Mouse (Mus musculus): ENCODE measurements around the gene Trim44.
A peak's percentile ranks its signal among the peaks of the same experiment; 100 is the strongest.

Gene Trim44

DNA sequence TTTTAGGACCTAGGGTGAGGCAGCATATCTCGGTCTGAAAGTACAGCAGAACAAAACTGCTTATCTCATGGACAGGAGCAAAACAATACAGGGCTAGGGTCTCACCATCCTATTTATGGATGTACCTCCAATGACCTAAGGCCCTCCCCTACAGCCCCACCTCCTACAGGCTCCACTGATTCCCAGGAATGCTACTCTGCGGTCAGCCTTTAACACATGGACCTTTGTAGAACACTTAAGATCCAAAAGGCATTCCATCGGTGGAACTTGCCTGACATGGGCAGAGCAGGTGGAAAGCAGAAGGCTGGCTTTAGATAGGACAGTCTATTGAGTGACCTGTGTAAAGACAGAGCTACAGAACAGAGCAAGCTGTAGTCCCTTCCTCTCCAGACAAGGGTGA lies 120.3 kb downstream of the Trim44 start:
- no peak for DNase-seq

DNA sequence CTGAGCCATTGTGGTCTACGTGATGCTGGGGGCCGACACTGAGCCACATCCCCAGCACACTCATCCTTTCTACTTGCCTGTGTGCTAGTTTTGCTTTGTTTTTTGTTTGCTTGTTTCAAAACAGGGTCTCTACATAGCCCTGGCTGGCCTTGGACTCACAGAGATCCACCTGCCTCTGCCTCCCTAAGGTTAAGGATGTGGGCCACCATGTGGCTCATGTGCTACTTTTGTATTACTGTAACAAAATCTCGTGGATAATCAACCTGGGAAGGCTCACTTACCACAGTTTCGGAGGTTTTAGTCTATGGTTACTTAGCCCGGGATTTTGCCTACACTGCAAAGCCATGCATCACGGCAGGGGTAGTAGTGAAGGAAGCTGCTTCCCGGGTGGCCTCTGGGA lies 125.5 kb downstream of the Trim44 start:
- no peak for DNase-seq

DNA sequence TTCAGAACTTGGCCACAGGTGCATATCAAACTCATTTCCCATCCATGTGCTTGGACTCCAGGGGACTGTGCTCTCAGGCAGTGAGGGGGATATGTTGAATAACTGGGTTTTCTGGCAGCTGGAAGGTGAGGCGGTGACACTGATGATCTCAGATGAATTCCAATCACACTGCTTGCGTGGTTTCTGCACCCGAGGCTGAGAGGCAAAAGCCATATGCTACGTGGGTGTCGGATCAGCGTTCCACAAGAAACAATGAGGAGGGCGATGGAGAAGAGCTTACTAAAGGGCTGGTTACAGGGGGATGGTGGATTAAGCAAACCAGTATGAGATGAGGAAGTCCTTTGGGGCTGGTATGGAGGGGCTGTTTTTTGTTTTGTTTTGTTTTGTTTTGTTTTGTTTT lies 127.8 kb downstream of the Trim44 start:
- DNase-seq = no peak

DNA sequence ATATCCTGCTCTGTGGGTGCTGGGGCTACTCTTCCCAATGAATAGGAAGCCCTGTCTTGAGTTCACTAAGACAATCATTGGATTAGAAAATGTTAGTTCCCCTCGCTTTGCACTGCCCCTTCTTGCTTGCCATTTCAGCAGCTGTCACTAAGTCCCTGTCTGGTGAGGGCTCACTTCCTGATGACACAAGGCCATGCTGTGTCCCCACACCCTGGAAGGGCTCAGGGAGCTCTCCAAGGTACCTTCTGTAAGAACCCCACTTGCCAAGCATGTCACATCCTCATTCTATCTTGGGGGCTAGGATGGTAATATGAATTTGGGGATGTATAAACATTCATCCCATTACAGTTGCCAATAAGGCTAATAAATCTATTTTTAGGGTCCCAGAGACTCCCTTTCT lies 129.7 kb downstream of the Trim44 start:
- no peak for DNase-seq

DNA sequence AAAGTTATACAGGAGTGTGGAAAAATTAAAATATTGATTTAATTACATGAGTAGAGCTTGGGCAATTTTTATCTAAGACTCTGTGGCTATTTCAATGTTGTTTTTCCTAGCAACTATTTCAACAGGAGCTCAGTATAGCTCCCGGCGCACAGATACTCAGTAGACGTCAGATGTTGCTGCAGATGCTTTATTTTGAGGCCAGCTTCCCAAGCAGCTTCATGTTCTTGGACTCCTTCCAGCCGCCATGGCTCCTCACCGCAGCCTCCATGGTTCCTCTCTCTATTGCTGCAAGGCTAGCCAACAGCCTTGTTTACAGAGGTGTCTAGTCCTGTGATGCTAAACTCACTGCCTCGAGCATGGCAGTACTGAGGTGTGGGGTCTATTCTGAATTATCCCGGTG lies 134.3 kb downstream of the Trim44 start:
- DNase-seq = no peak

DNA sequence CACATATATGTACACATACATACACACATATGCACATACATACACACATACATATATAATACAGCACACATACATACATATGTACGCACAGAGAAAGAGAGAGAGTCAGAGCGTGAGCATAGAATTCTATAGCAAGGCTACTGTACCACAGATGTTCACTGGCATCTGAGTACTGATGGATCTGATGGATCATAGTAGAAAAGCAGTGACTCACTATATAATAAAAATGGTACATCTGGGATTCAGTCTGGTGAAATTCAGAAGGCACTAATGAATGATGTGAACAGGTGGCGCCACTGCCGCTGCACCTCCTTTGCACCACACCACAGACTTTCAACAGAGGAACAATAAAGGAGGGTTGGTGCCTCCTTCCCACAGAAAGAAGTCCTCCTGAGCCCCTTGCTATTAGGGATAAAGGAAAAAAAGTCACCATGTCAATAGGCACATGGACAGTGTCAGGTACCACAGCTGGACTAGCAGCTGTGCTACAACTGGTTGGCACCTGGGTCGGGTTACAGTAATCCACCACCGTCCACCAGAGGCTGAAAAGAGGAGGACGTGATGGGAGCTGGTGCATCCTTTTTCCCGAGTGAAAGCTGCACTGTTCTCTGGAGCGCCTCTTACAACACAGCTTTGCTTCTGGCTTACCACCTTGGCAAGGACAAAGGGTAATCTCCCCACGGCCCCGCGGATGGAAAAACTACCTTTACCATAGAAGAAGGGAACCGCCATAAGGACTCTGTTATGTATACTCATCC lies 139.9 kb downstream of the Trim44 start:
- DNase-seq = no peak

DNA sequence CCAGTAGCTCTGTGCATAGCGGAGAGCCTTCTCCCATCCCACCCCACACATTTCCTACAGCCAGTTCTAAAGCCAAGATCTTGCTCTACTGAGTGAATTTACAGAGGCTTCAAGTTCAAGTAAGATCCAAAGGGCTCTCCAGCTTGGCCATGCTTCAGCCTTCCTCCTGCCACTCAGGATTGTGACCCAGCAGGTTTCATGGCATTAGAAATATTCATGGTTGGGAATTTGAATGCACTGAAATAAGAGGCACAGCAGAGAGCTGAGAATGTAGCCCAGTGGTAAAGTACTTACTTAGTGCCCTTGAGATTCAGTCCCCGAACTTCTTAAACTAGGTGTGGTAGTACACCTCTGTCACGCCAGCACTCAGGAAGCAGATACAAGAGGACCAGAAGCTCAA lies 140.7 kb downstream of the Trim44 start:
- peak; percentile 62 for DNase-seq

DNA sequence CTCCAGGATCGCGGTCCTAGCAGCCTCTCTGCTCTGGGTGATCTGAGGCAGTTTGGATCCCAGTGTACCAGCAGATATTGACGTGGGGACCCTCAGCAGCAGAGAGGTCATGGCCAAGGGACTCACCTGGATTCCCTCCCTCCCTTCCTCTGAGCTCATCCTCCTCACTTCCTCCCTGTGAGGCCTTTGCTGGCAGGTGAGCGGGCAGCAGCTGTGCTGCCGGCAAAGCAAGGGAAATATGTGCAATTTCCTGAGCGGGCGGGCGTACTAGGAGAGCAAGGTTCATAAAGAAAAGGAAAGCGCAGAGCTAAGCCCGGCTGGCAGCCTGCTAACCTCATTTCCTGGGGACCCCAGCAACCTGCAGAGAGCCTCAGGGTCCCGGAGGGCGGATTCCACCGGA lies 148.5 kb downstream of the Trim44 start:
- DNase-seq = no peak

DNA sequence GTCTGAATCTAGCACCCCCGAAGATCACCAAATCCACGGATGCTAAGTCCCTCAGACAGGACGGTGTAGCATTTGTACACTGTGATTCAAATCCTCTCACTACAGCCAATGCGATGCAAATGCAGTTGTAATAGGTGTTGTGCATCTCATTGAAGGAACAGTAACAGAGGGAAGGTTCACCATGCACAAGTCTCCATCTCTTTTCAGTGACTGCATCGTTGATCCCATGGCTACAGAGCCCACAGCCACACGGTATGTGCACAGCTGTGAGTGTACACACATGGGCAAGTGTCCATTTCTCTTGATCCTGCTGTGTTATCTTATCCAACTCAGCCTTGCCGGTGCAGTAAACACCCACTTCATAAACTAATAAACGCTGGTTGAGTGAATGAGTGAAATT lies 148.9 kb downstream of the Trim44 start:
- DNase-seq = no peak

DNA sequence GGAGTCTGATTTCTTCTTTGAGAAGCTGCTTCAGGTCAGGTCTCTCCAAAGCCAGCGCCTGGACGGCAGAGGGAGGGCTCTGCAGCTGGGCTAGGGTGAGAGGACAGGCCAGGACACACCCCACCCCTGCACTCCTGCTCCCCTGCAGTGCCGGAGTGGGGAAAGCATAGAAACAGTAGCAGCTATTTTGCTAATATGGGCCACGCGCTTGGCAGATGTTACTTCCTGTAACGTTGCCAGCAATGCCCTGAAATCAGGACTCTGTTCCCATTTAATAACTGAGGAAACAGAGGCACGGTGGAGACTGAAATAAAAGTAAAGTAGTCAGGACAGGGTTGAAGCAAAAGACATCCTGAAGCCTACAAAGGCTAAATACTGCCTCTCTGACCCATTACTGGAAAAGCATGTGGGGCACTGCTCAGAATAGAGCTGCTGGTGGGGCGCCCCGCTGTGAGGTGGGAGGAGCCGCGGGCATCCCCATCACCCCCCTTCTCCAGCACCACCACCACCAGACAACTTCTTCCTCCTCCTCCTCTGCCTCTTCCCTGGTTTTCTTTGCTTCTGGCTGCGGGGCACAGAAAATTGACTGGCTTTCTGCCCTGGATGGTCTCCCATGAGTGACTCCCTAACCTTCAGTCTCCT lies 149.5 kb downstream of the Trim44 start:
- DNase-seq = peak; percentile 10

DNA sequence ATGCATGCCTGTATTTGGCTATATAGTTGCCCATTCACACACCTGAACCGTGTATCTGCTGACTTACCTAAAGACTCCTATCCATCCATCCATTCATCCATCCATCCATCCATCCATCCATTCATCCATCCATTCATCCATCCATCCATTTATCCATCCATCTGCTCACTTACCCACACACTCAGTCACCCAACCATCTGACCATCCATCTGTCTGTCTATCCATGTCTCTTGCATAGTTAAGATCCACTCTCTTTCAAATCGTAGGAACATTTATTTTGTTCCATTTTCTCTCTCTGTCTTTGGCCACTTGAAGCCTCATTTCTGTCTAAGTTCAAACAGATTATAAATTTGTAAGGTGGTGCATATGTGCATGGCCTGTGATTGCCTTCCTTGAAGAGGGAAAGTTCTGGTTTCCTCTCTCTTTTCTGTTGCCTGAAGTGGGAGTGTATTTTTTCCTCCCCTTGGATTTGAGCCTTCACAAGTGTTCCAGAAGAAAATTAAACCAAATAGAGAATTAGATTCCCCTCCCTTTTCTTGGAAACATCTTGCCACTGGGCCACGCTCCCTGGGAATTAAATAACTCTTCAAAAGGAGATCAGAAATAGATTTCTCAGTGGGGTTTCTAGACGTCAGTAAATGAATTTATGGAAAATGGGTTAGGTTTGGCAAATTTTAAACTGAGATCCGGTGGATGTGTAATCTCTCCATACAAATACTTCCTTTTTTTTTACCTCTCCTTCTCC lies 150.9 kb downstream of the Trim44 start:
- DNase-seq = no peak

DNA sequence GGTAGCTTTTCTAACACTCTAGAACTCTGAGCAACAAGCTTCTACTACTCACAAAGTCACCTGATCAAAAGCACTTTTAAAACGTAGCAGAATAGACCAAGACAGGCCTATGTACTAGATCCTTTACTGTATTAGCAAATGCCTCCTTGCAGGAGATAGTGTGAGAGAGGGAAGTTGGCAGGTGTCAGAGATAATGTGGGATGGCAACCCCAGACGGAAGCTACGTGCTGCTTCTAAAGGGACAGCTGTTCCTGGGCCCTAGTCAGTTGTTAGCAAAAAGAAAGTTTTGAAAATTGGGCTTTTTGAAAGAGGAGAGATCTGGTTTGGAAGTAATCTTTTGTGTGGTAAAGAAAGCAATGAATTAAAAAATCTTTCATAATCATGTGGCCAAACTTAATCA lies 151.5 kb downstream of the Trim44 start:
- DNase-seq = no peak

DNA sequence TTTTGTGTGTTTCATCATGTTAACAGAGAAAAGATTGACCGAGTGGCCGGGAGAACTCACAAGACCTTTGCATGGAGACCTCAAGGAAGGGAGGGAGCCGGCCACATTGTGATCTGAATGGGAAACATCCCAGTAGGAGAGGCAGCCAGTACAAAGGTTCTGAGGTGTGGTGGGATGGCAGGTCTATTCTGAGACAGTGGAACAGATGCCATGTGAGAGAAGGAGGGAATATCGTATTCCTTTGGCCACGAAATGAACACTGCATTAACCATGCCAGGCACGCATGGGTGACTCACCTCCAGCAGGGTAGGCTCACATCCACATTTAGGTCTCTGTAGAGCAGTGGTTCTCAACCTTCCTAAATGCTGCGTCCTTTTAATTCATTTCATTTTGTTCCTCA lies 154.4 kb downstream of the Trim44 start:
- DNase-seq = no peak

DNA sequence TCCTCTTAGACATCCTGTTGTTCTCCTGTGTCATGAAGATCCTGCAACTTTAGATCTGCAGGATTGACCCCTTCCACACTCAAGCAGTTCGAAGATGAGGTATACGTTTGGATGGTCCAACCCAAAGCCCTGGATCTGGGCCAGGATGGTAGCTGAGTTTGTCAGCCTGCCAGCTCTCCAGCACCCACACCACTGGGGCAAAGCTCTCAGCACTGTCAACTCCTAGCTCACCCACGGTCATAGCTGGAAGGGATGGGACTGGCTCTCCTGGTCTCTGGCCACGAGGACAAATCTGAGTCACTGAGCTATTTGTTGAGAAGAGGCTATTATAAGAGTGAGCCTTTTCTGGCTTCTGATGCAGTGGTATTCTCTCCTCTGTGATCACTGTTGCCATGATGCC lies 155.0 kb downstream of the Trim44 start:
- DNase-seq = no peak

Data from lung, postnatal 14 days (tissue).